Mouse (Mus musculus) thymus, postnatal 36 days (tissue): ENCODE results near the gene Gucy2c.
"Not testable (repeated sequence)": the region's sequence is repeated elsewhere in the genome, so short reads cannot be mapped to it uniquely, and the experiment has no call there.

Experiments used
- DNase-seq, 2 experiments: peaks; one replicate each; pipeline ENCODE4 v3.0.0; 2022; ENCODE audit warnings: mixed read lengths in 2 of 2

The Gucy2c gene

GRCm38 (mm10) chr6:136803093-136803738 is 21.7 kb upstream of the Gucy2c start:
- no peak for DNase-seq

DNA sequence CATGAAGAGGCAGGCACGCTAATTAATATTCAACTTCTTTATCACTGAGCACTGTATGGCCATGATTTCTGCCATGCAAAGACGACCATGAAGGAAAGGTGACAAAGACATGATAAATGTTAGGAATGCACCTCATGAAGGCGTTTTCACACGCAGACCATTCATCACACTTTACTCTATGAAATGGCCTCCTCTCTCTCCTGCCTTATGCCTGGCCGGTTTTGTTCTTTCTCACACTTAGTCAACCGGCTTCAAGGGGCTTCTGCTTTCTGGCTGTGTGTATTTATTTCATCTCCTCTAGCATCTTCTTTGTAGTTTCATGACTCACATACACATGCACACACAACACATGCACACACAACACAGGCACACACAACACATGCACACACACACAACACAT is 19.7 kb upstream of the Gucy2c start:
- no peak for DNase-seq

DNA sequence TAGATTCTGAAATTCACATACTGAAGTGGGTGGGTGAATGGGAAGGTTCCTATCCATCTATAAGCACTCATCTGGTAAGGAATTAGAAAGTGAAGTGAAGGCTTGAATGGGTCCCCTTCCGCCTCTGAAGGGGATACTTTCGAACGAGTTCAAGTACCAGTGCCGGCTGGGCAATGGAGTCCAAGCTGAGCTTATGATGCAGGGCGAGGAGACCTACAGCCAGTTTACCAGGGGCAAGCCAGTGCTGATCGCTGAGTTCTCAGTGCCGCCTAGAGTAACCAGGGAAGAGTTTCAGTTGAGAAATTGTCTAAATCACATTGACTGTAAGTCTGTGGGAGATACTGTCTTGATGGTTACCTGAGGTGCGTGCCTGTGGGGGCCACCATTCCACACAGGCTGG is 19.1 kb upstream of the Gucy2c start:
- no peak for DNase-seq

DNA sequence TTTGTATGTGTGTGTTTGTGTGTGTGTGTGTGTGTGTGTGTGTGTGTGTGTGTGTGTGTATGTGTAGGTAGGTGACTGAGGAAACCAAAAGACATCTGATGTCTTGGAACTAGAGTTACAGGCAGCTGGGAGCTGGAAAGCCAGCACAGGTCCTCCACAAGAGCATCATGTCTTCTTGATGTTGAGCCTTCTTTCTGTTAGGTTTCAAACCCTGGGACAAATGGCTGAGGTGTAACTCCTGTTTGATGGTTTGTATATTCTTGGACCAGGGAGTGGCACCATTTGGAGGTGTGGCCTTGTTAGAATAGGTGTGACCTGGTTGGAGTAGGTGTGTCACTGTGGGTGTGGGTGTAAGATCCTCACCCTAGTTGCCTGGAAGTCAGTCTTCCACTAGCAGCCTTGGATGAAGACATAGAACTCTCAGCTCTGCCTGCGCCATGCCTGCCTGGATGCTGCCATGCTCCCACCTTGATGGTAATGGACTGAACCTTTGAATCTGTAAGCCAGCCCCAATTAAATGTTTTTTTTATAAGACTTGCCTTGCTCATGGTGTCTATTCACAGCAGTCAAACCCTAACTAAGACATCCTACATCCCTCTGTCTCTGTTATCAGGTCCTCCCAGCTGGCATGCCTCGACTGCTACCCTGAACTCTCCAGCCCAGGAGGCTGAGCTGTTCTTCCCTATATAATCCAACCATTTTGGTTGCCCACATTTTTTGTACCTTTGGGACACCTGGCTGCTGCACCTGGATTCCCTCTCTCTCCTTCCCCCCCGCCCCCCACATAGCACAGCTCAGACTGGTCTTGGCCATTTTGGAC is 16.5 kb upstream of the Gucy2c start:
- not testable (repeated sequence) for DNase-seq

DNA sequence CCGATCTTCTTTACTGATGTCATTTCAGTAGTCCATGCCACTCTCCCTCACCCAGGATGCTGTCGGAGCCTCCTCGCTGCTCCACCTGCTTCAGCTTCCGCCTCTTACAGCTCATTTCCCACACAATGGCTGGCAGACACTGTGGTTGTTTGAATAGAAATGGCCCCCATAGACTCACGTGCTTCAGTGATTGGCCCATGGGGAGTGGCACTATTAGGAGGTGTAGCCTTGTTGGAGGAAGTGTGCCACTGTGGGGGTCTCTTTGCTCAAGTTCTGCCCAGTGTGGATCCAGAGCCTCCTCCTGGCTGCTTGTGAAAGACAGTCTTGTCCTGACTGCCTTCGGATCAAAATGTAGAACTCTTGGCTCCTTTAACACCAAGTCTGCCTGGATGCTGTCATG is 14.3 kb upstream of the Gucy2c start:
- no peak for DNase-seq

DNA sequence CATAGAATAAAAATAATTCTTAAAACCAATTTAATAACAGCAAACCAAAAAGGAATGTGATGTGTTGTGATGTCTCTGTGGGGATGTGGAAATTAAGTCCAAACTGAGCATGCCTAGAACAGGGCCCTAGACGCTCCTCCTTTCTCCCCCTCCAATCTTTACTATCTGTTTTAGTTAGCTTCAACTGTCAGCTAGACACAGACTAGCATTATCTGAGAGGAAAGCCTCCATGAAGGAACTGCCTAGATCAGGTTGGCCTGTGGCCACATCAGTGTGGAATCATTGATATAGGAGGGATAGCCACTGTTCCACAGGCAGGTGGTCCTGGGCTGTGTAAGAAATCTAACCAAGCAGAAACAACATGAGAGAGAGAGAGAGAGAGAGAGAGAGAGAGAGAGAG is 13.5 kb upstream of the Gucy2c start:
- no peak for DNase-seq

DNA sequence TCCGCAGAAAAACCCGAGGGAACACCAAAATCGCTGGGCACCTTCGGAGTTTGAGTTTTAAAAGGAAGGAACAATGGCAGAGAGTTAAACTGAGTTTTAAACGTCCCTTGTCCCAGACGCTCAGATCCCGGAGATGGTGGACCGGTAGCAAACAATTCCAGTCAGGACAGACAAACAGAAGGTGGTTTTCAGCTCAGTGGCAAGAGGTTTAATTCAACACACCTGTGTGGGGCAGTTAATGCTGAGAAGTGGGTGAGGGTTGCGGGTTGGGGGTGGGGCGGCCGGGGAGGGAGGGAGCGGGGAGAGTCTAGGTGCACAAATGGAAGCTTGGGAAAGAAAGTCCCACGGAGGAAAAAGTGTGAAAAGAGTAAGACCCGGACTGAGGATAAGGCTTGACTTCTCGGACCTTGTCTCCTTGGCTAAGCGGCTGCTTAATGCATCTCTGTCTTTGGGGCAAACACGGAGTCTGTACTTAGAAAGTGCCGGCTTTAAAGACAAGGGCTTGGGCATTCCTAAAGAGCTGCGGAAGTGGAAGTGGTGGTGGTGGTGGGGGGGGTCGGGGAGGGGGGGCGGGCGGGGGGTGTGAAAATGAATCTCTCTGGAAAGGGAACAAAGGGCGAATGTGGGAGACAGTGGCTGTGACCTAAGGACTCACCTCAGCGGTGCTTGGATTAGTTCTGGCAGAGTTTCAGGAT is 12.4 kb upstream of the Gucy2c start:
- DNase-seq, result no peak

DNA sequence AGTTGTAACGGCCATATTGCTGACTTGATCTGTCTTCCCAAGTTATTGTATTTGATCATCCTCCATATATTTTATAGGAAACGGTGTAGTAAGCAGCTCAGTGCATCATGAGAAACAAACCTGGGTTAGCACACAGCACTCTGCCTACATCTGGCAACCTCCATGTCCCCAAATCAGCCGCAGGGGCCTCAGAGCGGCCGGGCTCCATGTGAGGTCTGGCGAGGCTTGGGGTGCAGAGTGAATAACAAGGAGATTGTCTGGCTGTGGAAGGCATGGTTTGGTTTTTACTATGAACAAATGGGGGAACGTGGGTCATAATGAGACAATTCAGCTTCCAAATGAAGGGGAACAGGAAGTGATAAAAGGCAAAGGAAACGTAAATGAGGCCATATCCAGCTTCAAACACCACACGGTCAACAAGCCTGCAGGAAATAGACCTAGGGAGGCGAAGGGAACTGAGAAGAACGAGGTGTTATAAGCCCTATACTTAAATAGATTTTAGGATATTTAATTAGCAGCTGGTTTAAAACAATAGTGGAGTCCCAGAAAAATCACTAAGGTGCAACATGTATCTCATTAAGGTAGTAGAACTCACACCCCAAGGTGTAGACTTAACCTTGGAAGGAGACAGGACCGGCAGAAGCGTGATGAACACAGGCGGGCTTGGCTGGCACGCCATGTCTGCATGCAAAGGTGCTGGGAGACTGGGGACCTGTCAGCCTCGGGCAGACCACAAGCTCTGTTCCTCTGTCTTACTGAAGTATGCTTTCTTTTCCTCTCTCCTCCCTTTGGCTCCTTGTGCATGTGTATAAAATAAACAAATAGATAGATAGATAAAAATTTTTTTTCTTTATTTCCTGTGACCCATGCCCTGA is 11.6 kb upstream of the Gucy2c start:
- DNase-seq, result no peak

DNA sequence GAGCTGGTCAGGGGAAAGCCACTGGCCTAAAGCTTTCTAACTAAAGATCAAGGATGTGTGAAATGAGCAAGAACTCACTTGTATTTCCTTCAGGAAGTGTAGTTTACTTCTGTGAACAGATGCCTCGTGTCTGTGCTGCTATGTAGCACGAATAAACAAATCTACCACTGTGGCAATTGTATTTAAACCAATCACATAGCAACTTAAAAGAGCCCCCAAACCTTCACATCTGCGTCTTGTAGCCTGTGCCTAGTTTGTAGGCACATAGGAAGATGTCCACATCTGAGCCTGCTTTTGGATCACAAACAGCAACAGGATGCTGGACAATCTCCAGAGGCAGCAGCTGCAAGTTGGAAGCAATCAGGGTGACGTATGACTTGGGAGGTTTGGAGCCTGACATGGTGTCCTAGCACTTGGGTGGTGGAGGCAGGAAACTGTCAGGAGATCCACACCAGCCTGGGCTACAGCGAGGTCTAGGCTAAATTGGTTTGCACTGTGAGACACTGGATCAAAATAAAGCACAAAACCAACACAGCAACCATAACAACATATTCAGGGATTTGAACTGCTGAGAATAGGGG is 7.9 kb upstream of the Gucy2c start:
- no peak for DNase-seq

GRCm38 (mm10) chr6:136782761-136783160 is 1.2 kb upstream of the Gucy2c start:
- DNase-seq, result no peak

DNA sequence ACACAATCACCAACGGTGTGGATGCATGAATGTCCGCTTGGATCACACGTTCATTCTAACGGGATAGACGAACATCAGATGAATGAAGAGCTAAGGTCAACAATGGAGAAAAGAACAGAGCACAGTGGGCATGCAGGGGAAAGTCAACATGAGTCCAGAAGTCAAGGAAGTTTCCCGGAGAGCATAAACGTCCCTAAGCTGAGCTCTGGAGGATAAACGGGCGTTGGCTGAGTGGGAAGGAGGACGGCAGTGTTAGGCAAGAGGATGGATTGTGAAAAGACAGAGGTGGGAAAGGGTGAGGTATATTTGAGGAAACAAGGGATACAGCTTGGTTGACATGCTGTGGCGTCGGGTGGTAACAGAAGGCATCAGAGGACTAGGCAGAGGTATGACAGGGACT is 581 bp upstream of the Gucy2c start:
- DNase-seq, result no peak

GRCm38 (mm10) chr6:136776392-136776791 is 5.2 kb downstream of the Gucy2c start:
- DNase-seq, result no peak

DNA sequence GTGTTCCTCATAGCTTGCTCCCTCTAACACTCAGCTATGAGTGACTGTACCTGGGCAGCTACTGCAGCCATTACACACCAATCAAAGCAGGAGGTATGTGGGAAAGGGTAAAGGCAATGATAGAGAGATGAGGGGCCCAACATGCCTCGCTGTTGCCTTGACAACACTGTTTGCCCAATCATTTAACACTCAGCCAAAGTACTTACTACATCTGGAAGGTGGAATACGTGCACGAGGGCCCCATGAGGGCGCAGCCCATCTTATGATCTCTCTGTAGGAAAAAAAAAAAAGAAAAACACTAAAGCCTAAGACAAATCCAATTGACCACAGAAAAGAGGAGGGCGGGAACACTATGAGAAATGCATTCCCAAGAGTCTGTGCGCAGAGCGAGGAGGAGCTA is 11.7 kb downstream of the Gucy2c start:
- no peak for DNase-seq

DNA sequence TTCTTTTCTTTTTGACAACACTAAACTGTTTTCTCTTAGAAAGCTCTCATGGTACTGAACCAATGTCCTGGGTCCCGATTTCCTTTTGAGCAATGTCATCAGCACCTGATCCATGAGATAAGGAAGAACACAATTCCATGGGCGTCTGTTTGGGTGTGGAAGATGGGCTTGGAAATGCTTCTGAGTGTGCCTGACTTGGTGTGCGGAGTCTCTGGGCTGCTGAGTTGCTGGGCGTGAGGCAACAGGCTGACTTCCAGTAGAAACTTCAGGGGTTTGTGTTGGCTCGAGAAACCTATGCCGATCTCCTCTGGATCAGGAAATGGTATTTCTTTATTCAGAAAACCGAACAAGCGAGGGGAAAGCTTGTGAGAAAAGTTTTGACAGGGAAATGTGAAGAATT is 12.4 kb downstream of the Gucy2c start:
- DNase-seq, result no peak

GRCm38 (mm10) chr6:136763912-136764311 is 17.7 kb downstream of the Gucy2c start:
- no peak for DNase-seq

DNA sequence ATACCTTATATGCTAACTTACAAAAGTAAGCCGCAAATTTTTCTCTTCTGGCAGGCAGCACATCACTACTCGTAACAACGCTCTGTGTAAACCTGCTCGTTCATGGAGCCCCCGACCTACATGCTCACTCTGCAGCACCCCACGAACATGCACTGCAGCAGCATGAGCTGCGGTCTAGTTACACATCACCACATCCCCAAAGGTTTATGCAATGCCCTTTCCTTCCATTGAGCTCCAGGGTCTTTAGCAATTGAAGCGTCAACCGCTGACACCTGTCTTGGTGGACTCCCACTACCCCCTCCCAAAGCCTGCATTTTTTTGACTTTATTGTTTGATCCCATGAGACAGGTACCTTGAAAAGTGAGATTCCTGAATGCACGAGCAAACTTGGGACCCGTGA is 31.0 kb downstream of the Gucy2c start:
- DNase-seq, result no peak

DNA sequence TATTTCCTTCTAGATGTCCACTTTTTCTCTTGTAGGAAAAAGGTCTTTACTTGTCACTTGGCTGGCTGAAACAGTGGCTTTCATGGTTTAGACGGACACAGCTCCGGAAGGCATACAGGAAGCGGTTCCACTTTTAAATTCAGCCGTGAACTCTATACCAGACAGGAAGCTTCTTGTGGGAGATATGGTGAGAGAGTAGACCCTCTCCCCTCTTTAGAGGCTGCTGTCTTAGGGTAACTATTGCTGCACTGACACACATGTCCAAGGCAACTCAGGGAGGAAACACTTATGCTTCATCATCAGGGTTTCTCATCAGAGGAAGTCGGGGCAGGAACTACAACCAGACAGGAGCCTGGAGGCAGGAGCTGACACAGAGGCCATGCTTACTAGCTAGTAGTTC is 36.0 kb downstream of the Gucy2c start:
- no peak for DNase-seq

DNA sequence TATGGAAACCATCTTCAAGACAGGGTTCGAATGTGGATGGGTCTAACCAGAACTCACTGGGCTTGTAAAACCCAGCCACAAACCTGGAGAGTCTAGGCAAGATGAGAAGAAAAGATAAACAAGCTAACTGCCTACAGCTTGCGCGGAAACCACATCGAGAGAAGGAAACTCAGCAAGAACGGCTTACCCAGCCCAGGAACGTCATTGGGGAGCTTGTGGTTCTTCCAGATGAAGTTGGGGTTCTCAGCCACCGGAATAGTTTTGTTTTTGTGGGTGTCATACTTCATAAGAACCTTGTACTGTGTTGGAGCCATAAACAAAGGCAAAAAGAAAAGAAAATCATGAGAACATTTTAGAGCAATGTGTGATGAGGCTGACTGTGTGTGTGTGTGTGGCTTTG is 37.8 kb downstream of the Gucy2c start:
- DNase-seq, result peak; percentile 36 to 56

DNA sequence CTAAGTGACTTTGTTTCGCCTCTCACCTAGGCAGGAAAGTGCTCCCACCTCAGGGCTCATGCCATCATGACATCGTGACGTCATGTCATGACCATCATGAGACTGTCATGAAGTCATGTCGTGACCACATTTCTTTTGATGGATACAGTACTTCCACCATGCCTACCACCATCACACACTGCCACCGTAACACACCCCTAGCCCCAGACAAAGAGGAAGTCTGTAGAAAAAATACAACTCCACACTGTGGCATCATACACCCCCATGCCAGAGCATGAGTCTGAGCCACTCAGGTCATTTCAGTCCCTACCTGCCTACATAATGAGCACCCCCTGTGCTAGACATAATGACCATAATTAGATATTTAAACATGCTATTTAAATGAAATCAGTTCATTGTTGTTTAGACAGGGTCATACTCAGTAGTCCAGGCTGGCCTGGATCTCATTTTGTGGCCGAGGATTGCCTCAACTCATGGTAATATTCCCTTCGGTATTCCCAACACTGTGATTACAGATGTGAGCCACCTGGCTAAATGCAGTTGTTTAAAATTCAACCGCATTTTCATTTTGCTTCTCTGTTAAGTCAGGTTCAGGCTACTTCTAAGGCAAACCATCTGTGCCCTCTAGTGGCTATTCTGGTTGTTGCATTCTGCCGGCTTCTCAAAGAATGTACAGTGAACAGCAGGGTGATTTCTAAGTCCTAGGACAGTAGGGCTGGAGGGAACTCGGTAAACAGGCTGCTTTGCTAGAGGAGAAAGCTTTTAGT is 39.0 kb downstream of the Gucy2c start:
- peak; percentile 84 to 88 for DNase-seq

GRCm38 (mm10) chr6:136741281-136741680 is 40.3 kb downstream of the Gucy2c start:
- DNase-seq, result peak; percentile 14 to 23

GRCm38 (mm10) chr6:136735766-136736165 is 45.8 kb downstream of the Gucy2c start:
- peak; percentile 46 to 59 for DNase-seq

DNA sequence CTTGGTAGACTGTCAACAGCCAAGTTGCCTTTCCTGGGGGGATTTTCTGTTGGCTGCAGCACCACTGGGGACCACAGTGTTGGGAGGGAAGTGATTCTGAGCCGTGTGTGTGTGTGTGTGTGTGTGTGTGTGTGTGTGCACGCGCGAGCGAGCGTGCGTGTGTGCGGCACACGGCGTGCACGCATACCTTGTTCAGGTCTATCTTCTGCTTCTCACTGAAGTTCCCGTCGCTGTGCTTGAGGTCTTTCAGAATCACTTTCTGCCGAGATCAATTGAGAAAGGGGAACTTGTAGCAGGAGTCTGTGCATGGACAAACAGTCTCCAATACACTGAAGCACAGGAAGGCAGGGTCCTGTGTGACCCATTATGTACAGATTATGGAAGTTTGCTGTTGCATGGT is 53.4 kb downstream of the Gucy2c start:
- DNase-seq, result no peak
